Mouse (Mus musculus): ENCODE results near the gene Col4a2. TPM values are rescaled to one million over a fixed set of nuclear protein-coding genes. Genes with fewer than 3 reads are reported as not detected.
A peak's percentile ranks its signal among the peaks of the same experiment; 100 is the strongest.

Gene Col4a2
- total RNA-seq, 2 experiments from 2014 or later: 76.7 to 80.6 TPM

DNA sequence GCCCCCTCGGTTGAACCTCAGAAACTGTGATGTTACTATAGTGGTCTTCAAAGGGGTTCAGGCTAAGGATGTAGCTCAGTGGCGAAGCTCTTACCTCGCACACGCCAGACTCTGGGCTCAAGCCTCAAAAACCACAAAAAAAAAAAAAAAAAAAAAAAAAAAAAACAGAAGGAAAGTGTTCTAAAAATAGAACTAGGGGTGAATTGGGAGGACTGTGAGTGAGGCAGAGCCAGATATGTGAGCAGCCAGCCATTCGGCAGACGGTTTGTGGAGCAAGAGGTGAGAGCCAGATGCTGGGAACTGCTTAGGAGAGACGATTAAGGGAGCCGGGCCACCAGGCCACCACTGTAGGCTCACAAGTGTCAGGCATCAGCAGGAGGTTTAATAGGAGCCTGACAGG lies 81.0 kb downstream of the Col4a2 start:
- no peak for DNase-seq (ENCODE audit: extremely low spot score in 1 of 2, low spot score in 2 of 2)
- intact Hi-C loops (cut with DNase I): loop anchor here (2.0 kb wide), 1 partner anchor 139 kb away; no protein-coding TSS in a partner anchor

DNA sequence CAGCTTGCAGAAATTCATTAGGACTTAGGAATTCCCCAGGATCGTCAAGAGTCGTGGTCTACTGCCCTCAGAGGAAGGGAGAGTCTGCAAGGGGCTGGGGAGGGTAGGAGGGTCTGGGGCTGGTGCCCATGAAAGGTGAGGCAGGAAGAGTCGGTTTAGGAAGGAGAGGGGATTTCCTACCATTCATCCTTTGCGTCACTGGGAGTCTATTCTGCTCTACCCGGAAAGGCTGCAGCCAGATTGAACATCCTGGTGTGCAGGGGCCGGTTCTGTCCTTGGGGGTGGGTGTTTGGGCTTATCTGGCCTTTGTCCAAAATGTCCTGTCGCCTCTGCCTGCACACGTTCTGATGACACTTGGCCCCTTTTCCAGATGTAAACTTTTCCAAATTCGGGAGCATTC lies 82.2 kb downstream of the Col4a2 start:
- DNase-seq (ENCODE audit: extremely low spot score in 1 of 2, low spot score in 2 of 2): no peak
- intact Hi-C loops (cut with DNase I): no loop called here

DNA sequence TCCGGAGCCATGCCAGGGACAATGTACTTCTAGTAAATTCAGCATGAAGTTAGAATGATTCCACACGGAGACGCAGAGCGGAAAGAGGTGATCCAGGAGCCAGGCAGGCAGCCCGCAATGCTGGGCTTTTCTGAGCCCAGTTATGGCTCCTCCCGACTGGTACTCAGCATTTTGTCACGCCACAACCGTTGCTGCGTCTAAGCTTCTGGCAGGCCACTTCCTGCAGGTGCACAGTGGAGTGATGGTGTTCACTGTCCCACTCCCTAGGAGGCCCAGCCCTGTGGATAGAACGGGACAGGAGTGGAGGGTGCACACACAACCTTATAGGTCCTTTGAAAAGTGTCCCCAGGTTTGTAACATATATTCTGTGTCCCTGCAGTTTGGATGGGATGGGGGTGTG lies 83.0 kb downstream of the Col4a2 start:
- intact Hi-C loops (cut with DNase I): no loop called here
- no peak for DNase-seq (ENCODE audit: extremely low spot score in 1 of 2, low spot score in 2 of 2)

DNA sequence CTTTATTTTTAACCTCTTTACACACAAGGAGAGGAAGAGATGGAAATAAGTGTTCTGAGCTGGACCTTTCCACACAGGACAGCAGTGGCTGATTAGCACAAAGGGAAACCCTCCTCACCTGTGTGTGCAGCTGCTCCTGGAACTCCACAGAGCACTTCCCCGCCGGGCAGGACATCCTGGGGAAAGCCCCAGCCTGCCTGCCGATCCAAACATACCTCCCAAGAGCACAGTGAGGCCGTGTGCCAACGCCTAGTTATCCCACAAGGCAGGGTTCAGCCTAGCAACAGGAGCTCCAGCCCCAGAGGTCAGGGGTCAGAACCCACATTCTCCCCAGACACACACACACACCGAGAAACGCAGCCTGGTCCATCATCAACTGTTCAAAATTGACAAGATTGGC lies 83.5 kb downstream of the Col4a2 start:
- intact Hi-C loops (cut with DNase I): no loop called here
- peak in 1 of 2 experiments; percentile 64 for DNase-seq (ENCODE audit: extremely low spot score in 1 of 2, low spot score in 2 of 2)

DNA sequence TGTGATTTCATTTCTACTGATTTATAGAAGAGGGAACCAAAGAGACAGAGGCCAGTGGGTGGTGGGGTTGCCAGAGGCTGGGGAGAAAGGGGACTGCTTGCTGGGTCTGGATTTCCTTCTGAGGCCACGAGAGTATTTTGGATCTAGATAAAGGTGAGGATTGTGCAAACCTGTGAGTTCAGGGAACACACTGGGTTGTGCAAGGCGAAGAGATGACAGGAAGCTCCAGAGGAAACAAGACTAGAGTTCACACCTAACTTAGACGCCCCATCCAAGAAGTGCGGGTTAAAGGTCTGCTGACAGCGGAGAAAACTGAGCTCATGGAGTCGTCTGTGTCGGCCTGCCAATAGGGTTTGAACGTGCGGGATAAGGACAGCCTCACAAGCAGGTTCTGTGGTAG lies 84.5 kb downstream of the Col4a2 start:
- no peak for DNase-seq (ENCODE audit: extremely low spot score in 1 of 2, low spot score in 2 of 2)
- intact Hi-C loops (cut with DNase I): no loop called here

DNA sequence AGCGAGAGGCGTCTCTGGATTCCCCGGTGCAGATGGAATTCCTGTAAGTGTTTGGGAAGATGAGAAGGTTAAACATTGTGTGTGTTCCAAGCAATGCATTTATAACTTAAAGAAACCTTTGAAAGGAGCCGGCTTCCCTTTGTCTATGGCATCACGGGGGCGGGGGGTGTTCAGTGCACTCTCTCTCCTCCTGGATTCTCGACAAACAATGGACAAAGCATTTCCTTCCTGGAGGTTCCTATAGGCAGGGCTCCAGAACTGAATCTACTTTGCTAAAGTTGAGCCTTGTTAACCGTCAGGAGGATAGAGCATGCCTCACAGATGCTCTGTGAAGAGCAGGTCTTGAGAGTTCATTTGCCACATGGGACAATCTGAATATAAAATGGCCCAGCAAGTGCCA lies 87.1 kb downstream of the Col4a2 start:
- intact Hi-C loops (cut with DNase I): no loop called here
- no peak for DNase-seq (ENCODE audit: extremely low spot score in 1 of 2, low spot score in 2 of 2)

DNA sequence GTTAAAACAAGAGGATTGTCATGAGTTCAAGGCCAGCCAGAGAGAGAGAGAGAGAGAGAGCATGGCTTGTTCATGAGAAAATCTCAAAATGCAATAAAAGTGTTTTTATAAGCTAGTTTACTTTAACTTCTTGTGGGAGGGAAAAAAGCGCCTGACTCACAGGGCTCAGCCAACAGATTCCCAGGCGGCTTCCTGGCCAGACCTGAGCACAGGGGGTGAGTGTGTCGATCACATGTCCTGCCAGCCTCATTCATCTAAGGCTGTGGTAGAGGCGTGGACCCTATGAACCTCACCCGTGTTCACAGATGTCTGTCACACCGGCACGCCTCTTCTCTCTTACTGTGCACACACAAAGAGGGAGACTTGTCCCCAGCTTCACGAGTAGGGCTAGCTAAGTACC lies 87.6 kb downstream of the Col4a2 start:
- intact Hi-C loops (cut with DNase I): no loop called here
- DNase-seq (ENCODE audit: extremely low spot score in 1 of 2, low spot score in 2 of 2): peak in 1 of 2 experiments; percentile 48

DNA sequence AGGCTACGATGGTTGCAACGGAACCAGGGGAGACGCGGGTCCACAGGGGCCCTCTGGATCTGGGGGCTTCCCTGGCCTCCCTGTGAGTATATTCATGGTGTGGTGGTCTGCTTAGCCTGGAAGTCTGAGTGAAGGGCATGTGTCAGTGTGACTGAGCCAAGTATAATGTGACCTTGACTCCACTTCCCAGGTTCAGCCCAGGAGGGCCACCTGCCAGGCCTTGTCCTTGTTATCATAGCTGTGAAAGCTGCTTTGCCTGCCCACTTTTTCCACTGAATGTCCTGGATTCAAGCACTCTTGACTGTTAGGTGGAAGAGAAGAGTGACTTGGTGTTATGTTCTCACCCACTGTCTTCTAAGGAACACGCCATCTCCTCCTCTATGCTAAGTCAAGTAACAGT lies 88.6 kb downstream of the Col4a2 start:
- intact Hi-C loops (cut with DNase I): no loop called here
- no peak for DNase-seq (ENCODE audit: extremely low spot score in 1 of 2, low spot score in 2 of 2)

DNA sequence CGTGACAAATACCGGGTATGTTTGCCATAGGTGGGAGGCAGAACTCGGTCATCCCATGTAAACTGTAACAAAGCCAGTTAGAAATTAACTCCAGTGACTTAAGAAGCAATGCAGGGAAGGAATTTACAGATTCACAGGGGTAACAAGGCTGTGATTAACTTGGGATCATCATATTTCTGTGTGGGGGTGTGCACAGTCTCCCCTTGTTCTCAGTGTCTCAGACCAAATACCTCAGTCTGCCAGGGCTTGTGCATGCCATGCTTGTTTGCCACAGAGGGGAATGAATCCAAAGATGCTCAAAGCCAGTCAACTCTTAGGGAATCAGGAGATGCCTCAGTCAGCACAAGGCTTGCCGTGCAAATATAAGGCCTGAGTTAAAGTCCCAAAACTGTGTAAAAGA lies 89.6 kb downstream of the Col4a2 start:
- intact Hi-C loops (cut with DNase I): no loop called here
- DNase-seq (ENCODE audit: extremely low spot score in 1 of 2, low spot score in 2 of 2): no peak

DNA sequence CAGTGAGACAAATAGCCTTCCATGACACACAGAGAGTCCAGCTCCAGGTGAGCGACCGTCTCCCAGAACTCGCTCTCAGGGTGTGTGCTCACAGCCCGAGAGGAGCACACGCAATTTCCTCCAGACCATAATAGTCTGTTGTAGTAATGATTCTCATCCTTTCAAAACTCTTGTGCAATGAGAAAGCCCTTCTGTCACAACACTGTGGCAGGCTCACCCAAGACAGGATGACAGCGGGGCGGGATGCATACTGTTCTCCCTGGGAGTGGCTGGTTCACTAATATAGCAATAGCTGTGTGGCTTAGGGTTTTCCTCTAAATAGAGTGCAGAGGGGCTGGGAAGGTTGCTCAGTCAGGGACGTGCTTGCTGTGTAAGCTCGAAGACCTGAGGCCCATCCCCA lies 91.2 kb downstream of the Col4a2 start:
- no peak for DNase-seq (ENCODE audit: extremely low spot score in 1 of 2, low spot score in 2 of 2)
- intact Hi-C loops (cut with DNase I): no loop called here

DNA sequence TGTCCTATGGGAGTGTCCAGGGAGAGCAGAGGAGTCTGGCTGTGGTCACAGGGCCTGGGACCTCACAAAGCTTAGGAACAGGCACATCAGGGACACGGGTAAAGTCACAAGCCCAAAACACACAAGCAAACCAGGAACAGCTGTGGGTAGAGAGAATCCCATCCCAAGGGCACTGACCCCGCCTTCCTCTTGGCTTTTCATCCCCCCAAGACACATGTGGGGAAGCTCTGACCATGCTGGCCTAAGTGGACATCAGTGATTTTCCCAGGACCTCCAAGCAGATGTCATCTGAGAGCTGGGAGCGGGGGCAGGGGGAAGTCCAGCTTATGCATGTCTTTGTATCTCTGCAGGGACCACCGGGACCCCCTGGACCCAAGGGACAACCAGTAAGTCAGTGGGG lies 92.0 kb downstream of the Col4a2 start:
- peak in 1 of 2 experiments; percentile 62 for DNase-seq (ENCODE audit: extremely low spot score in 1 of 2, low spot score in 2 of 2)
- intact Hi-C loops (cut with DNase I): no loop called here

DNA sequence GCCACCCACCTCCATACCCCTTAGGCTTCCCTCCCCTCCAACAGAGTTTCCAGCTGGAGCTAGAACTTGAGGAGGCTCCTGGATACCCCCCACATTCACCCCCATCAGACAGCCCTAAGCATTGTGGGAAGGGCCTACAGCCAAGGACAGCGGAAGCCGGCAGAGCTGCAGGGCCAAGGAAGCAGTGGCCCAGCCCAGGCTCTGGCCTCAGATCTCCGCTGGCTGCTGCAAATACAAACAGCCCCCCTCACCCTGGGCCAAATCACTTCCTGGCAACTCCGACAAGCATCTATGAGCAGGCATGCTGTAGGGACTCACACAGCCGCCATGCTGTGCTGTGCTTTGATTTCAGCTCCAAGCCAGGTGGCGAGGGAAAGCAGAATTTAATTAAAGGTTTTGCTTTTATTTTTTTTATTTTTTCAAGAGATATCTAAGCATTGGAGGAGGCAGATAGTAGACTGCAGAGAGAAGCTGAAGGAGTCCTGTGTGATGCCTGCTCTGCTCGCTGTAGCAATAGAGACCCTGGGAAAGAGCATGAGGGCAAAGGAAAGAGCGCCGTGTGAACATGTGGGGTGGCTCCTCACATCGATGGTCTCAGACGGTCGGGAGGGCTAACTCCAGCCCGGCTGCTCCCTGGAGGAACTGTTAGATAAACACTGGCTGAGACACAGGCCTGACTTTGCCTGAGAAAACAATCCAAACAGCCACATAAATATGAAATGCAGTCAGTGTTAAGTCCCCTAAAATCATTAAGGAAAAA lies 93.3 kb downstream of the Col4a2 start:
- DNase-seq (ENCODE audit: extremely low spot score in 1 of 2, low spot score in 2 of 2): peak; percentile 67 to 91
- intact Hi-C loops (cut with DNase I): no loop called here

DNA sequence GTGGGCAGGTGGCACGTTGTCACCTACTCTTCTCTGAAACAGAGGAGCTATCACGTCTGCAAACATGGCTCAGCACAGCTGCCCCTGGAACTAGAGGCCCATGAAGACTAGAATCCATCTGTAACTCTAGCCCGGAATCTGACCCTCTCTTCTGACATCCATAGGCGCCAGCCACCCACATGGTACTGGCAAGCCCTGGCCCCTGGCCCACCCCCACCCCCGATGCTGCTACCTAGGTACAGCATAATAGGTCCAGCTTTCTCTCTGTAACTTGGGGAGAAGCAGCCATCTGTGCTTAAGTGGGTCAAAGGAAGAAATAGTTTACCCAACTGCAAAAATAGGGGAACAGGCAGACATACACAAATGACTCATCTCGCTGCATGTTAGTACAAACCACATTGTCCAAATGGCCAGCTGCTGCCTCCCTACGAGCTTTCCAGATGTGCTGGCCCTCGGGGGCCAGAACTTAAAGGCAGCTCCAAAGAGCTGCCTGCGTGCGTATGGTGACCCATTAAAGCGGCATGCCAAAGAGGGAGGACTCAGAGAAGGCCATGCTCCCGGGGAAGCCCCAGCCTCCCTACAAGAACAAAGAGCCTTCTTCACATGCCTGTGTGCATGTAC lies 99.0 kb downstream of the Col4a2 start:
- DNase-seq (ENCODE audit: extremely low spot score in 1 of 2, low spot score in 2 of 2): peak in 1 of 2 experiments; percentile 54
- intact Hi-C loops (cut with DNase I): loop anchor here (5.0 kb wide), 1 partner anchor 159 kb away; no protein-coding TSS in a partner anchor

DNA sequence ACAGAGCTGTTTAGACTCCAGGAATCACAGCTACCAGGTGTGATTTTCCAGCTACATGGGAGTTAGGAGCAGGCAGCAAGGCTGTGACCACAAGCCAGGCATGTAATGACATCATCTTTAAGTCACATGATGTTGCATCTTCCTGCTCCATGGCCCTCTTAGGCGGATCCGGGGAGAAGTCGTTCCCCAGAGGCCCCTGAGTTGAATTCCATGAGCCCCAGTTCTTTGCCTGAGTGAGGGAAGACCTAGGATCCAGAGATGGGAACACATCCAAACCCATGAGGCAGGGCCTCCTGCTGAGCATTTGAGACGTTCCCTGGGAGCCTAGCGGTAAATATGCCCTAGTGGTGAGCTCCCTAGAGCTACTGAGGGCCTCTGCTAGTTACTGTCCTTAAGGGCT lies 99.8 kb downstream of the Col4a2 start:
- intact Hi-C loops (cut with DNase I): loop anchor here (5.0 kb wide), 1 partner anchor 160 kb away; no protein-coding TSS in a partner anchor
- no peak for DNase-seq (ENCODE audit: extremely low spot score in 1 of 2, low spot score in 2 of 2)

DNA sequence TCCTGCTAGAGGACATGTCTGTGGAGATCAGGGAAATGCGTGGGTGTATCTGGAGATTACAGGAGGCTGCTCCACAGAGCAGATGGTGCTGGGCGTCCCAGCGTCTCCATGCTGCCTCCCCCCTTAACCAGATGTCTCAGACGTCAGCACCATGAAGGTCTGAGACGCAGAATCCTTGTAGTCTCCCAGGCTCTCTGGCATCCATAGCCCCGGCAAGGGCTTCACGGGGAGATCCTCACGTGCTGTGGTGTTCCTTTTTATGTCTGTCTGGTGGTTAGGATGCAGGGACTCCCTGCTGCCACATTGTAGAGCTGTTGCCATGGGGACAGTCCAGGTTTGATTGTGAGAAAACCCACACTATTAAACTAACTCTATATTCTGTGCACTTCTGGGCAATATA lies 101.7 kb downstream of the Col4a2 start:
- intact Hi-C loops (cut with DNase I): loop anchor here (5.0 kb wide), 1 partner anchor 162 kb away; no protein-coding TSS in a partner anchor
- peak in 1 of 2 experiments; percentile 59 for DNase-seq (ENCODE audit: extremely low spot score in 1 of 2, low spot score in 2 of 2)

DNA sequence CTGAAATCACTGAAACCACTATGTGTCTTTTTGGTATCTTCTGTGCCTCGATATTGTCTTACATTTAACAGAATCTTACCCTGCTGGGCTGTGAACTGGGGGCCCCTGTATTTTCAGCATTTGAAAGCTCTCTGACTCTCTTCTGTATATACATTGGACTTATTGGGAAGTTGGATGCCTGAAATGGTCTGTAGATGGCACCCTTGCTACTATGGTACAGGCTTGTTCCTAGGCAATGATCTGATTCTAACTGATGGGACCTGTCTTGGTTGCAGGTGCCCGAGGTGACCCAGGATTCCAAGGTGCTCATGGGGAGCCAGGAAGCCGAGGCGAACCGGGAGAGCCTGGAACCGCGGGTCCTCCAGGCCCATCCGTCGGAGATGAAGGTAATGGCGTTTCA lies 102.5 kb downstream of the Col4a2 start:
- intact Hi-C loops (cut with DNase I): no loop called here
- DNase-seq (ENCODE audit: extremely low spot score in 1 of 2, low spot score in 2 of 2): no peak

DNA sequence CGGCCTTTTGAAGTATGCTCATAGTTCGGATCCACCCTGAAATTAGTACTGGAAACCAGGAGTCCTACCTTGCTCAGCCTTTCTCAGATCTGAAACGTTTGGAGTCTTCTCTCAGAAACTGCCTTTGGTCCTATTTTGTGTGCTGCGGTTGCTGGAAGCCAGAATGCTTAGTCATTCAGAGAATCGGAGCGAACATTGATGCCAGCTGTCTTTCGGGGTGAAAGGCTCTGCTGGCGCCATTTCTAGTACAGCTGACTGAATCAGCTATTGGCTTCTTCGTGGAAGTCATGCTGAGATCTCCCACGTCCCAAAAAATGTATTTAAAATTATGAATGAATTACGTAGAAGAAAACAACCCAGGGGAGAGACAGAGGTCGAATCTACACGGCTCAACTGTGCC lies 105.2 kb downstream of the Col4a2 start:
- intact Hi-C loops (cut with DNase I): no loop called here
- no peak for DNase-seq (ENCODE audit: extremely low spot score in 1 of 2, low spot score in 2 of 2)

DNA sequence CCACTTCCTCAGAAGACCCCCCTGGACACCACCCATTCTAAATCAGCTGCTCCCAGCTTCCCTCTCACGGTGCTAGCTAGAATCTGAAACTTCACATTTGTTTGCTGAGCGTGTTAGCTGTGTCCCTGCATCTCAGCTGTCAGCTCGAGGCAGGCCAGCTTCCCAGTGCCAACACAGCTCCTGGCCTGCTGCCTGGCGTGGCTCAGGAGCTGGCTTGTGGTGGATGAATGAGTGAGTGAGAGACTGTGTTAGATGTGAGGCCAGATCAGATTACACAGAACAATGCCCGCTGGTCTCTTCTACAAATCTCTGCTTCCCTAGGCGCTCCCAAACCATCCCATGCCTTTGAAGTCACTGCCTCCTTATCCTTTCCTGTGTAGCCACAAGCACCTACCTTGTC lies 106.6 kb downstream of the Col4a2 start:
- peak; percentile 78 to 84 for DNase-seq (ENCODE audit: extremely low spot score in 1 of 2, low spot score in 2 of 2)
- intact Hi-C loops (cut with DNase I): no loop called here

DNA sequence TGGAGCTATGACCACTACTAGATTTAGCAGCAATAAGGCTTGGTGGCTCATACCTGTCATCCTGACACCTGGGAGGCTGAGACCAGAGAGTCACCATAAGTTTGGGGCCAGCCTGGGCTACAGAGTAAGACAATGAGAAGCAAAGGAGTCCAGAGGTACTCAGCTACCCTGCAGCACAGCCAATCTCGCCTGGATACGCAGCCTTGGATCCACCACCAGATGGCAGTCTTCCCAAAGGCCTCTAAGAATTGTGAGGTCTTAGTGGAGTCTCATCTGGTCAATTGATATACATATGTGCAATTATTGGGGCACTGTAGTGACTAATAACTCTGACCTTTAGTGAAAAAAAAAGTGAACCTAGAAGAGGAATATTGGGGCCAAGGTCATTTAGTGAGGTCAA lies 107.0 kb downstream of the Col4a2 start:
- intact Hi-C loops (cut with DNase I): loop anchor here (10.0 kb wide), 1 partner anchor 195 kb away; no protein-coding TSS in a partner anchor
- peak; percentile 44 to 66 for DNase-seq (ENCODE audit: extremely low spot score in 1 of 2, low spot score in 2 of 2)

DNA sequence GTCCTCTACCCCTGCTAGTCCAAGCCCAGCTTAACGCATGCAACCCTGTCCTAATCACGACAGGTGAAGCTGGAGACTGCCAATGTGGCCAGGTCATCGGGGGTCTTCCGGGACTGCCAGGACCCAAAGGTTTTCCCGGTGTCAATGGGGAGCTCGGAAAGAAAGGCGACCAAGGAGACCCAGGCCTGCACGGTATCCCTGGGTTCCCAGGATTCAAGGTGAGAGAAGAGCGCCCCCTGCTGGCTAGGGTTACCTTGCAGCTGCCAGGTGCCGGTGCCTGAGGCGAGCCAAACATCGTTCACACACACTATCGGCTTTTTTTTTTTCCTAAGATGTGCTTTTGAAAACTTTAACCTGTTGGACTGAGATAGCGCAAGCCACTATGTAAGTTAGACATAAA lies 108.5 kb downstream of the Col4a2 start:
- intact Hi-C loops (cut with DNase I): loop anchor here (10.0 kb wide), 1 partner anchor 194 kb away; no protein-coding TSS in a partner anchor
- peak in 1 of 2 experiments; percentile 65 for DNase-seq (ENCODE audit: extremely low spot score in 1 of 2, low spot score in 2 of 2)
